Mouse (Mus musculus) urinary bladder, postnatal 0 days (tissue): ENCODE measurements around the gene Vstm2l. TPM values are rescaled to one million over a fixed set of nuclear protein-coding genes. Genes with fewer than 3 reads are reported as not detected.

Experiments
- polyA plus RNA-seq: library from polyadenylated mRNA; unstranded; fragments of >200 nt; fragmentation: Nextera tagmentation; extraction: Ambion mirVana; gene quantifications from 2 replicates; pipeline ENCODE4 v1.2.1, GENCODE M21; 2015

Vstm2l gene
- polyA plus RNA-seq: not detected in 2 replicates

DNA sequence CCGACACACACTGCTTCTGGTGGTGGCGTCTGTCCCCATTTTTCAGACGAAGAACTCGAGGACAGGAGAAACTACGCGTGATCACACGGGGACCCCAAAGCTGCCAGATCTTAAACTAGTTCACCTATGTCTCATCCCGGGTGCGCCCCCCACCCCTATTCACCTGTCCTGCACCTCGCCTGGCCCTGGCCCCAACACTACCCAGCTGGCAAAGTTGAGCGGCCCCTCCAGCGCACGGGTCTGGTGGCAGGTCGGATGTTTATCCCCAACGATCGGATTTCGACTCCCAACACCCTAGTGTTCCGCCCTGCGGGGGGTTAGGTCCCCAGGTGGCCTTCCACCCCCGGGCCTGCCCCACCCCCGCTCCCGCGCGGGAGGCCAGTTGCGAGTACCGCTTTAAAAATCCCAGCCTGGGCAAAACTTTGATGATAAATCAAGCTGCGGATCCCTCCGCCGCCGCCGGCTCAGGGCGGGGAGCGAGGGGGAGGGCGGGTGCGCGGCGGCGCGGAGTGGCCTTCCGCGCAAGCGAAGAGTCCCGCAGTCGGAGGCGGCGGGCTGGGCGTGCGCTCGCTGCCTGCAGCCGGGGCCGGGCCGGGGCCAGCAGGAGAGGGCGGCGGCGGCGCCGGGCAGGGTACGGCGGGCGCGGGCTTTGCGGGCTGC, at the start of gene Vstm2l:
Gene Vstm2l, plus strand, starts transcription at position 549 of the 660 bp plus-strand sequence.

Other genes with a start within 250 kb of the Vstm2l start
- gene Ctnnbl1, start 177.3 kb upstream of the Vstm2l start, polyA plus RNA-seq: 24.0 and 24.2 TPM in 2 replicates
- gene Tti1, start 113.8 kb downstream of the Vstm2l start, polyA plus RNA-seq: 10.3 and 11.1 TPM in 2 replicates
- 17.5 and 18.7 TPM in 2 replicates for gene Rprd1b, start 113.8 kb downstream of the Vstm2l start, polyA plus RNA-seq
- 102 and 217 TPM in 2 replicates for gene Tgm2, start 231.8 kb downstream of the Vstm2l start, polyA plus RNA-seq